Mouse (Mus musculus): ENCODE measurements around the gene Crtac1. TPM values are rescaled to one million over a fixed set of nuclear protein-coding genes. Genes with fewer than 3 reads are reported as not detected.

The Crtac1 gene
- total and polyA plus RNA-seq, 3 experiments: 0.15 TPM; not detected in 2

- no peaks in the 10 kb centered on the region for H3K9me3 ChIP-seq (replicated peaks; ENCODE audit: insufficient read depth, low read length)
- no peaks in the 10 kb centered on the region for H3K36me3 ChIP-seq (ENCODE audit: control insufficient read depth in 1 of 2, insufficient read depth in 2 of 2, low read length in 2 of 2)
- TF ChIP-seq USF2 (IDR thresholded peaks at IDR 0.05; ENCODE audit: borderline replicate concordance in 1 of 2, insufficient read depth in 1 of 2, low read depth in 1 of 2, low read length in 2 of 2): no peak
- TF ChIP-seq NRF1 (IDR thresholded peaks at IDR 0.05; ENCODE audit: insufficient read depth, low read depth, low read length, poor library complexity, severe bottlenecking): no peak
- no peak for TF ChIP-seq POLR2AphosphoS5 (IDR thresholded peaks at IDR 0.05; ENCODE audit: borderline replicate concordance, low read depth, low read length)
- no peak for TF ChIP-seq MYC (IDR thresholded peaks at IDR 0.05; ENCODE audit: low read depth, low read length)
- no peak for TF ChIP-seq SMC3 (IDR thresholded peaks at IDR 0.05; ENCODE audit: low read depth, low read length)
- no peak for TF ChIP-seq CHD2 (IDR thresholded peaks at IDR 0.05; ENCODE audit: low read length)
- TF ChIP-seq E2F4 (IDR thresholded peaks at IDR 0.05; ENCODE audit: borderline replicate concordance, low read depth, low read length): no peak
- no peak for TF ChIP-seq MAFK (IDR thresholded peaks at IDR 0.05; ENCODE audit: borderline replicate concordance, low read depth, low read length)
- no peak for TF ChIP-seq ETS1 (IDR thresholded peaks at IDR 0.05; ENCODE audit: low read depth, low read length)
- no peak for TF ChIP-seq MAZ (IDR thresholded peaks at IDR 0.05; ENCODE audit: low read depth, low read length)
- TF ChIP-seq CTCF (IDR thresholded peaks at IDR 0.05 in 2 of 3, conservative IDR thresholded peaks at IDR 0.05 in 1 of 3; ENCODE audit: control insufficient read depth in 1 of 3, insufficient read depth in 1 of 3, low read depth in 2 of 3, low read length in 3 of 3, poor library complexity in 1 of 3, severe bottlenecking in 1 of 3): no peak
- TF ChIP-seq POLR2AphosphoS2 (IDR thresholded peaks at IDR 0.05; ENCODE audit: low read length): no peak
- TF ChIP-seq TCF12 (IDR thresholded peaks at IDR 0.05; ENCODE audit: low read depth, low read length): no peak
- TF ChIP-seq USF1 (IDR thresholded peaks at IDR 0.05; ENCODE audit: low read depth, low read length): no peak
- TF ChIP-seq HCFC1 (IDR thresholded peaks at IDR 0.05; ENCODE audit: low read depth, low read length): no peak
- no peak overlapping the region for H3K27ac ChIP-seq (ENCODE audit: control insufficient read depth, low read depth, low read length)
- no peak overlapping the region for H3K9ac ChIP-seq (ENCODE audit: control insufficient read depth, low read depth, low read length, poor library complexity, severe bottlenecking)
- no peaks in the 10 kb centered on the region for H3K27me3 ChIP-seq (ENCODE audit: control insufficient read depth in 1 of 2, insufficient read depth in 2 of 2, low read length in 2 of 2)
- no peaks in the 10 kb centered on the region for H3K4me1 ChIP-seq (ENCODE audit: control insufficient read depth in 1 of 2, insufficient read depth in 2 of 2, low read length in 2 of 2)
- no peaks in the 10 kb centered on the region for H3K79me2 ChIP-seq (ENCODE audit: control insufficient read depth, insufficient read depth, low read length, poor library complexity)
- no peak for DNase-seq (ENCODE audit: low read depth, low spot score)
- no peak overlapping the region for H3K4me3 ChIP-seq (ENCODE audit: control insufficient read depth in 1 of 2, insufficient read depth in 1 of 2, low read depth in 2 of 2, low read length in 2 of 2)
Measured at GRCm38 (mm10) chr19:42452539-42452938, 21.0 kb upstream of the Crtac1 start.

- no peak for DNase-seq (ENCODE audit: low read depth, low spot score)
- H3K79me2 ChIP-seq (ENCODE audit: control insufficient read depth, insufficient read depth, low read length, poor library complexity): no peaks in the 10 kb centered on the region
- H3K9ac ChIP-seq (ENCODE audit: control insufficient read depth, low read depth, low read length, poor library complexity, severe bottlenecking): no peak overlapping the region
- H3K27ac ChIP-seq (ENCODE audit: control insufficient read depth, low read depth, low read length): no peak overlapping the region
- H3K9me3 ChIP-seq (replicated peaks; ENCODE audit: insufficient read depth, low read length): no peaks in the 10 kb centered on the region
- H3K36me3 ChIP-seq (ENCODE audit: control insufficient read depth in 1 of 2, insufficient read depth in 2 of 2, low read length in 2 of 2): no peaks in the 10 kb centered on the region
- TF ChIP-seq ZKSCAN1 (IDR thresholded peaks at IDR 0.05; ENCODE audit: low read depth, low read length) (no peak), EP300 (IDR thresholded peaks at IDR 0.05; ENCODE audit: low read depth in 1 of 2, low read length in 2 of 2) (no peak), SIN3A (IDR thresholded peaks at IDR 0.05; ENCODE audit: low read length) (no peak), MEF2A (IDR thresholded peaks at IDR 0.05; ENCODE audit: extremely low read depth, insufficient replicate concordance, low read depth, low read length, poor library complexity, severe bottlenecking) (no peak), TAL1 (IDR thresholded peaks at IDR 0.05; ENCODE audit: low read length) (no peak)
- H3K4me3 ChIP-seq (ENCODE audit: control insufficient read depth in 1 of 2, insufficient read depth in 1 of 2, low read depth in 2 of 2, low read length in 2 of 2): no peak overlapping the region
- H3K27me3 ChIP-seq (ENCODE audit: control insufficient read depth in 1 of 2, insufficient read depth in 2 of 2, low read length in 2 of 2): no peaks in the 10 kb centered on the region
- no peaks in the 10 kb centered on the region for H3K4me1 ChIP-seq (ENCODE audit: control insufficient read depth in 1 of 2, insufficient read depth in 2 of 2, low read length in 2 of 2)
Measured at GRCm38 (mm10) chr19:42448539-42448938, 17.0 kb upstream of the Crtac1 start.

Data from MEL (cell line).